Mouse (Mus musculus) embryonic facial prominence, embryonic 14.5 days (tissue): ENCODE measurements at regions not wholly inside any gene's neighbourhood (a gene's known extent, or its start where the extent isn't known, plus 50 kb on each side); places are given as distances from the start of the nearest gene placed in this dataset. TPM values are rescaled to one million over a fixed set of nuclear protein-coding genes. Genes with fewer than 3 reads are reported as not detected.

ENCODE experiments used
- microRNA-seq: library from miRNA; unstranded; fragments of <30 nt; microRNA quantifications from one replicate; pipeline ENCODE4, GENCODE M21; 2016; ENCODE audit warnings: borderline number of aligned reads

Small RNAs in the stretch of these regions (microRNA-seq; reads per million reads assigned to microRNA genes)
- gene Gm23976, result not detected
